ENCODE assay signal across 27 mouse cellular contexts in genomic region chr6:38757597-38757996, GRCm38 (mm10).
DNase-seq lines count a peak whose midpoint lies in the region; ATAC-seq and TF ChIP-seq lines count a peak whose summit lies in the region.
"Had no signal": no experiment of that assay in that cellular context is flagged by ENCODE, and none has a peak within 500 bp of the region (broad histone marks: within the 10 kb centered on the region; RNA-seq: fewer than 3 reads in every experiment).

No protein-coding gene starts in this region.

- WGBS in hindbrain, embryonic 15.5 days = 89% methylated on average over 2 of the region's 2 CpGs
- WGBS in hindbrain, embryonic 12.5 days = 93% methylated on average over 2 of the region's 2 CpGs
- 84% methylated on average over 2 of the region's 2 CpGs for WGBS in liver, embryonic 11.5 days
- WGBS in forebrain, postnatal 0 days = 94% methylated on average over 2 of the region's 2 CpGs

- TF ChIP-seq EP300 in MEL (IDR thresholded peaks at IDR 0.05; ENCODE audit: low read depth in 1 of 2, low read length in 2 of 2) = no peak

- TF ChIP-seq RAD21 in MEL (IDR thresholded peaks at IDR 0.05; ENCODE audit: low read depth, low read length) = no peak

- H3K27ac ChIP-seq in hindbrain, embryonic 15.5 days (replicated peaks) = no peak overlapping the region
- no peak overlapping the region for H3K27ac ChIP-seq in hindbrain, embryonic 12.5 days
- no peak overlapping the region for H3K27ac ChIP-seq in liver, embryonic 11.5 days (ENCODE audit: low read depth, low read length)
- no peak overlapping the region for H3K27ac ChIP-seq in MEL (ENCODE audit: control insufficient read depth, low read depth, low read length)
- H3K27ac ChIP-seq in forebrain, postnatal 0 days (ENCODE audit: low read depth, low read length) = no peak overlapping the region
- H3K27ac ChIP-seq: embryonic facial prominence, embryonic 13.5 days; embryonic facial prominence, embryonic 15.5 days; forebrain, embryonic 10.5 days; forebrain, embryonic 12.5 days had no signal

- no peak overlapping the region for H3K9ac ChIP-seq in hindbrain, embryonic 15.5 days
- H3K9ac ChIP-seq in hindbrain, embryonic 12.5 days = no peak overlapping the region
- H3K9ac ChIP-seq in liver, embryonic 11.5 days (ENCODE audit: low read depth, low read length) = no peak overlapping the region
- no peak overlapping the region for H3K9ac ChIP-seq in MEL (ENCODE audit: control insufficient read depth, low read depth, low read length, poor library complexity, severe bottlenecking)
- no peak overlapping the region for H3K9ac ChIP-seq in forebrain, postnatal 0 days
- H3K9ac ChIP-seq: embryonic facial prominence, embryonic 13.5 days; embryonic facial prominence, embryonic 15.5 days; forebrain, embryonic 12.5 days had no signal

- no peak for TF ChIP-seq CTCF in MEL (IDR thresholded peaks at IDR 0.05 in 2 of 3, conservative IDR thresholded peaks at IDR 0.05 in 1 of 3; ENCODE audit: control insufficient read depth in 1 of 3, insufficient read depth in 1 of 3, low read depth in 2 of 3, low read length in 3 of 3, poor library complexity in 1 of 3, severe bottlenecking in 1 of 3)
- no peak for TF ChIP-seq CTCF in forebrain, postnatal 0 days (IDR thresholded peaks at IDR 0.05; ENCODE audit: low read depth)

- DNase-seq in heart, adult 11 months = peak; percentile 56
- no peak for DNase-seq in heart, adult 18-20 months
- no peak for DNase-seq in liver, embryonic 11.5 days (ENCODE audit: low spot score)
- DNase-seq in liver (no peak), MEL (ENCODE audit: low read depth, low spot score) (no peak)
- DNase-seq in forebrain, postnatal 0 days = no peak
- DNase-seq: adrenal gland, postnatal 10 days; adrenal gland, postnatal 25 days; B cell, adult 2 months; cerebellum, adult 11 months; cerebellum, adult 18-20 months; cerebellum, adult 8-10 months; cerebellum, adult 9-11 months; cerebellum, postnatal 14 days; cerebellum, postnatal 36 days; embryo, embryonic 11 days had no signal

- no peaks in the 10 kb centered on the region for H3K9me3 ChIP-seq in hindbrain, embryonic 15.5 days
- no peaks in the 10 kb centered on the region for H3K9me3 ChIP-seq in hindbrain, embryonic 12.5 days (replicated peaks)
- H3K9me3 ChIP-seq in liver, embryonic 11.5 days (ENCODE audit: control insufficient read depth, low read length) = no peaks in the 10 kb centered on the region
- no peaks in the 10 kb centered on the region for H3K9me3 ChIP-seq in MEL (replicated peaks; ENCODE audit: insufficient read depth, low read length)
- H3K9me3 ChIP-seq in forebrain, postnatal 0 days (ENCODE audit: low read length) = no peaks in the 10 kb centered on the region
- H3K9me3 ChIP-seq: embryonic facial prominence, embryonic 13.5 days; embryonic facial prominence, embryonic 15.5 days; forebrain, embryonic 10.5 days; forebrain, embryonic 12.5 days; G1E had no signal

- no peak overlapping the region for H3K4me2 ChIP-seq in hindbrain, embryonic 15.5 days
- no peak overlapping the region for H3K4me2 ChIP-seq in hindbrain, embryonic 12.5 days (replicated peaks)
- no peak overlapping the region for H3K4me2 ChIP-seq in liver, embryonic 11.5 days
- no peak overlapping the region for H3K4me2 ChIP-seq in forebrain, postnatal 0 days (ENCODE audit: low read depth)
- H3K4me2 ChIP-seq: embryonic facial prominence, embryonic 13.5 days; embryonic facial prominence, embryonic 15.5 days; forebrain, embryonic 12.5 days had no signal

- no peaks in the 10 kb centered on the region for H3K36me3 ChIP-seq in hindbrain, embryonic 15.5 days
- no peaks in the 10 kb centered on the region for H3K36me3 ChIP-seq in hindbrain, embryonic 12.5 days
- no peaks in the 10 kb centered on the region for H3K36me3 ChIP-seq in liver, embryonic 11.5 days (ENCODE audit: control insufficient read depth, insufficient read depth, low read length)
- no peaks in the 10 kb centered on the region for H3K36me3 ChIP-seq in MEL (ENCODE audit: control insufficient read depth in 1 of 2, insufficient read depth in 2 of 2, low read length in 2 of 2)
- no peaks in the 10 kb centered on the region for H3K36me3 ChIP-seq in forebrain, postnatal 0 days (ENCODE audit: insufficient read depth)
- H3K36me3 ChIP-seq: embryonic facial prominence, embryonic 13.5 days; embryonic facial prominence, embryonic 15.5 days had no signal

- no peaks in the 10 kb centered on the region for H3K27me3 ChIP-seq in hindbrain, embryonic 15.5 days
- H3K27me3 ChIP-seq in hindbrain, embryonic 12.5 days = no peaks in the 10 kb centered on the region
- no peaks in the 10 kb centered on the region for H3K27me3 ChIP-seq in liver, embryonic 11.5 days (replicated peaks; ENCODE audit: control insufficient read depth, insufficient read depth, low read length)
- no peaks in the 10 kb centered on the region for H3K27me3 ChIP-seq in MEL (ENCODE audit: control insufficient read depth in 1 of 2, insufficient read depth in 2 of 2, low read length in 2 of 2)
- no peaks in the 10 kb centered on the region for H3K27me3 ChIP-seq in forebrain, postnatal 0 days (ENCODE audit: insufficient read depth, low read length)
- H3K27me3 ChIP-seq: CH12.LX; embryonic facial prominence, embryonic 13.5 days; embryonic facial prominence, embryonic 15.5 days; forebrain, embryonic 12.5 days had no signal

- ATAC-seq in hindbrain, embryonic 15.5 days (ENCODE audit: low FRiP score, low read depth) = 0 out of 2 replicates have a peak, but pooled peaks have one; percentile 61
- no peak for ATAC-seq in hindbrain, embryonic 12.5 days (ENCODE audit: low FRiP score)
- 0 out of 2 replicates have a peak, but pooled peaks have one; percentile 51 for ATAC-seq in liver, embryonic 11.5 days (replicated peaks; ENCODE audit: low FRiP score)
- no peak for ATAC-seq in forebrain, postnatal 0 days
- ATAC-seq: CD4-positive, CD25-positive, alpha-beta regulatory T cell, adult 4 months; forebrain, embryonic 14.5 days had no signal

- no peak overlapping the region for H3K4me3 ChIP-seq in hindbrain, embryonic 15.5 days
- H3K4me3 ChIP-seq in hindbrain, embryonic 12.5 days = no peak overlapping the region
- H3K4me3 ChIP-seq in liver, embryonic 11.5 days (ENCODE audit: low read depth, low read length) = no peak overlapping the region
- H3K4me3 ChIP-seq in MEL (ENCODE audit: control insufficient read depth in 1 of 2, insufficient read depth in 1 of 2, low read depth in 2 of 2, low read length in 2 of 2) = no peak overlapping the region
- H3K4me3 ChIP-seq in forebrain, postnatal 0 days (ENCODE audit: low read depth, low read length) = no peak overlapping the region
- H3K4me3 ChIP-seq: embryonic facial prominence, embryonic 13.5 days; embryonic facial prominence, embryonic 15.5 days; erythroblast, embryonic 14.5 days; forebrain, embryonic 10.5 days; forebrain, embryonic 12.5 days had no signal

- no peak for TF ChIP-seq POLR2A in MEL (IDR thresholded peaks at IDR 0.05; ENCODE audit: control insufficient read depth in 1 of 2, insufficient read depth in 1 of 2, low read depth in 1 of 2, low read length in 2 of 2, poor library complexity in 1 of 2)

- no peaks in the 10 kb centered on the region for H3K79me2 ChIP-seq in MEL (ENCODE audit: control insufficient read depth, insufficient read depth, low read length, poor library complexity)

- peaks cover 40% of the 10 kb centered on the region for H3K4me1 ChIP-seq in hindbrain, embryonic 15.5 days (replicated peaks)
- H3K4me1 ChIP-seq in hindbrain, embryonic 12.5 days = peaks cover 39% of the 10 kb centered on the region
- H3K4me1 ChIP-seq in liver, embryonic 11.5 days (replicated peaks; ENCODE audit: control insufficient read depth, insufficient read depth, low read length) = peaks cover 25% of the 10 kb centered on the region
- no peaks in the 10 kb centered on the region for H3K4me1 ChIP-seq in MEL (ENCODE audit: control insufficient read depth in 1 of 2, insufficient read depth in 2 of 2, low read length in 2 of 2)
- H3K4me1 ChIP-seq in forebrain, postnatal 0 days (ENCODE audit: insufficient read depth) = no peaks in the 10 kb centered on the region

TF ChIP-seq in MEL, 35 proteins besides CTCF, POLR2A, EP300 and RAD21:
- TF ChIP-seq MAFK (IDR thresholded peaks at IDR 0.05; ENCODE audit: borderline replicate concordance, low read depth, low read length) (no peak), SMC3 (IDR thresholded peaks at IDR 0.05; ENCODE audit: low read depth, low read length) (no peak), BHLHE40 (IDR thresholded peaks at IDR 0.05; ENCODE audit: borderline replicate concordance, low read depth, low read length) (no peak), E2F4 (IDR thresholded peaks at IDR 0.05; ENCODE audit: borderline replicate concordance, low read depth, low read length) (no peak), TCF12 (IDR thresholded peaks at IDR 0.05; ENCODE audit: low read depth, low read length) (no peak), USF1 (IDR thresholded peaks at IDR 0.05; ENCODE audit: low read depth, low read length) (peak; percentile 47; the same call in 1 of the 2 replicates), NRF1 (IDR thresholded peaks at IDR 0.05; ENCODE audit: insufficient read depth, low read depth, low read length, poor library complexity, severe bottlenecking) (no peak)

Comparison
In these comparisons a context has a peak if more than half of its experiments do, and no peak if none do; other contexts are left out.
1. ATAC-seq: peak in hindbrain, embryonic 15.5 days (single experiment) and liver, embryonic 11.5 days (single experiment); none in hindbrain, embryonic 12.5 days (single experiment) and forebrain, postnatal 0 days (single experiment).